Mouse (Mus musculus): ENCODE results near the gene Kat2a. TPM values are rescaled to one million over a fixed set of nuclear protein-coding genes. Genes with fewer than 3 reads are reported as not detected.

The Kat2a gene
- polyA plus RNA-seq, 2 experiments = 55.8 to 70.8 TPM

DNA sequence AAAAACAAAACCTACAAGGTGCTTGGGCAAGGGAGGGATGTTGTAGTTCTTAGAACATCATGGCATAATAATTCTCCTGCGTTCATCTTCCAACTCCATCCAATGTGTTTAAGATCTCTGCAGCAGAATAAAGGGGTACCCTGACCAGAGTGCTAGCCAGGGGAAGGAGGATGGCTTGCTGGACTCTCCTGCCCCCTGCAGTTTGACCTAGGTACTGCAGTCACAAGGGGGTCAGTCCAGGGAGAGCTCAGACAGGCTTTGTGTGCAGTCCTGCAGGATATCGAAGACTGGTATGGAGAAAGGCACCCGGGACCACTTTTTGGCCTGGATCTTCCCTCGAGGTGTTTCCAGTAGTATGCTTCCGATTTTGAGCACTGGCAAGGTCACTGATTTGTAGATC lies 17.3 kb downstream of the Kat2a start:
- Histone ChIP-seq H3K27ac (replicated peaks; ENCODE audit: low read depth, low read length) (no peak overlapping the region), H3K9ac (ENCODE audit: low read depth, low read length, severe bottlenecking) (no peak overlapping the region), H3K4me1 (ENCODE audit: control insufficient read depth, insufficient read depth, low read length) (peaks cover 4% of the 10 kb centered on the region; the same call in 1 of the 2 replicates), H3K4me2 (replicated peaks; ENCODE audit: low read depth, low read length, severe bottlenecking) (no peak overlapping the region), H3K27me3 (ENCODE audit: control insufficient read depth, insufficient read depth, low read length) (0 out of 2 replicates have a peak, but pooled peaks cover 8% of the 10 kb centered on the region), H3K4me3 (replicated peaks; ENCODE audit: low read length) (no peak overlapping the region), H3K9me3 (ENCODE audit: control insufficient read depth, low read length) (no peaks in the 10 kb centered on the region), H3K36me3 (ENCODE audit: control insufficient read depth, insufficient read depth, low read length) (no peaks in the 10 kb centered on the region)
- peak; percentile 36 for DNase-seq (ENCODE audit: low spot score)
- no peak for TF ChIP-seq POLR2A (IDR thresholded peaks at IDR 0.05; ENCODE audit: borderline replicate concordance, extremely low read depth, insufficient read depth, insufficient read length)
- WGBS = 41% methylated on average over 5 of the region's 5 CpGs
- ATAC-seq (ENCODE audit: low FRiP score, low read depth) = no peak; the same call in 1 of the 2 replicates

DNA sequence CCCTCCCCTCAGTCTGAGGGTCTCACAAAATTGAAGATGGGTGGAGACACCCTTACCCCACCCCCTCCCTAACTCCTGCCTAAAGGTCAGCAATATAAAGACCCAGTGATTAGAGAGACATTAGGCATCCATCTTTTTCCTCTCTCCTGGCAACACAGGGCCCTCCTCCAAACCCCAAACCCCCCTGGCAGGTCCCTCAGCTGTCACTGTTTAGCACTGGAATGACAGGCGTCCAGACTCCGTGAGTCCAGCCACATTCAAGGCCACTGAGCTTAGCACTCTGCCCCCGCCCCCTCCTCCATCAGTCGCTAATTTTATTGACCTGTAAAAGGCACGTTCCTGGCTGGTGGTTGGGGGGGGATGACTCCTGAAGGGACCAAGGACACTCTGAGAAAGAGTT lies 19.1 kb downstream of the Kat2a start:
- Histone ChIP-seq H3K4me1 (ENCODE audit: control insufficient read depth, insufficient read depth, low read length) (peaks cover 4% of the 10 kb centered on the region; the same call in 1 of the 2 replicates), H3K9ac (ENCODE audit: low read depth, low read length, severe bottlenecking) (no peak overlapping the region), H3K36me3 (ENCODE audit: control insufficient read depth, insufficient read depth, low read length) (no peaks in the 10 kb centered on the region), H3K9me3 (ENCODE audit: control insufficient read depth, low read length) (no peaks in the 10 kb centered on the region), H3K4me3 (replicated peaks; ENCODE audit: low read length) (no peak overlapping the region), H3K27me3 (ENCODE audit: control insufficient read depth, insufficient read depth, low read length) (0 out of 2 replicates have a peak, but pooled peaks cover 8% of the 10 kb centered on the region), H3K4me2 (replicated peaks; ENCODE audit: low read depth, low read length, severe bottlenecking) (no peak overlapping the region), H3K27ac (replicated peaks; ENCODE audit: low read depth, low read length) (no peak overlapping the region)
- DNase-seq (ENCODE audit: low spot score) = no peak
- TF ChIP-seq POLR2A (IDR thresholded peaks at IDR 0.05; ENCODE audit: borderline replicate concordance, extremely low read depth, insufficient read depth, insufficient read length) = no peak
- no peak; the same call in 1 of the 2 replicates for ATAC-seq (ENCODE audit: low FRiP score, low read depth)
- WGBS = 7% methylated on average over 5 of the region's 5 CpGs

DNA sequence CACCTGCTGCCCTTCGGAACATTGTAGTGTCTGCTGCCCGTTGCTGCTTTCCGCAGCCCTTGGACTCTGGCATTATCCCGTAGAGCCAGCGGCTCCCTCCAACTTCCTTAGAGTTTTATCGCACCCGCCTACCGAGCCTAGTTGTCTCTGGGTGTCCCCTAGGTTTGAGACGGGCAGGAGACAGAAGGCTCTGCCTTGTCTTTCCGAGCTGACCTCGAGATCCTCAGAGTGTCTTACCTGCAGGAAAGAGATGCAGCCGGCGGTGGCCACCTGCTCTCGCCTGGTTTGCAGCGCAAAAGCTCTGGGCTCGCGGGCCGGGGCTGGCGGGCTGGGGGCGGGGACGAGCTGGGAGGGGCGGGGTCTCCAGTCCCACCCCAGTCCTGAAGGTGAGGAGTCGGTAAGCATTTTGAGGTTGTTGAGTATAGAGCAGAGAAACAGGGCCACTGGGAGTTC lies 20.1 kb downstream of the Kat2a start, which contains the start of gene Zfp385c:
TSS of gene Zfp385c (minus strand) at position 292 of the 453 bp plus-strand sequence.
- H3K4me1 ChIP-seq (ENCODE audit: control insufficient read depth, insufficient read depth, low read length) = peaks cover 4% of the 10 kb centered on the region; the same call in 1 of the 2 replicates
- 0 out of 2 replicates have a peak within 1 kb of the TSS, but pooled peaks have one; percentile 28 for H3K9ac ChIP-seq (ENCODE audit: low read depth, low read length, severe bottlenecking)
- no peaks in the 10 kb centered on the region for H3K36me3 ChIP-seq (ENCODE audit: control insufficient read depth, insufficient read depth, low read length)
- 0 out of 2 replicates have a peak, but pooled peaks cover 8% of the 10 kb centered on the region for H3K27me3 ChIP-seq (ENCODE audit: control insufficient read depth, insufficient read depth, low read length)
- DNase-seq (ENCODE audit: low spot score) = no peak
- no peak within 1 kb of the TSS for H3K27ac ChIP-seq (replicated peaks; ENCODE audit: low read depth, low read length)
- TF ChIP-seq POLR2A (IDR thresholded peaks at IDR 0.05; ENCODE audit: borderline replicate concordance, extremely low read depth, insufficient read depth, insufficient read length) = no peak
- H3K4me2 ChIP-seq (replicated peaks; ENCODE audit: low read depth, low read length, severe bottlenecking) = peak within 1 kb of the TSS; percentile 52
- no peaks in the 10 kb centered on the region for H3K9me3 ChIP-seq (ENCODE audit: control insufficient read depth, low read length)
- 3% methylated on average over 22 of the region's 23 CpGs for WGBS
- no peak for ATAC-seq (ENCODE audit: low FRiP score, low read depth)
- H3K4me3 ChIP-seq (replicated peaks; ENCODE audit: low read length) = peak within 1 kb of the TSS; percentile 33

DNA sequence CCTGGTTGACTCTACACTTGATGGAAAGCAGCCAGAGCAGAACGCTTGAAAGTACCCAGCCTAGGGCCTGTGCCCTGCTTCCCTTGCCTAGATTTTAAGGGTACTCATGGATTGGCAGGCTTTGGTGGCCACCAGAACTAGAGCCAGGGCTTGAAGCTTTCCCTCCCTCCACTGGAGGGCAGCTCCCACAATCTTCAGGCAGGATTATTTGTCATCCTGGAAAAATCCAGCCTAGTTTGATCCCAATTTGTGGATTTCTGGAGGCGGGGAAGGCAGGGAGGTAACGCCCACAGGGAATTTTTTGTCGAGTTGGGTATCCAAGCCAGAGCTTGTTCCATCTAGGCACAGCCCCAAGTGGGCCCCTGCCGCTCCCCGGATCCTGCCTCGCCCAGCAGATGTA lies 21.9 kb downstream of the Kat2a start:
- Histone ChIP-seq H3K4me2 (replicated peaks; ENCODE audit: low read depth, low read length, severe bottlenecking) (no peak overlapping the region), H3K36me3 (ENCODE audit: control insufficient read depth, insufficient read depth, low read length) (no peaks in the 10 kb centered on the region), H3K27ac (replicated peaks; ENCODE audit: low read depth, low read length) (no peak overlapping the region), H3K4me1 (ENCODE audit: control insufficient read depth, insufficient read depth, low read length) (peaks cover 4% of the 10 kb centered on the region; the same call in 1 of the 2 replicates), H3K4me3 (replicated peaks; ENCODE audit: low read length) (no peak overlapping the region), H3K9ac (ENCODE audit: low read depth, low read length, severe bottlenecking) (no peak overlapping the region), H3K9me3 (ENCODE audit: control insufficient read depth, low read length) (no peaks in the 10 kb centered on the region), H3K27me3 (ENCODE audit: control insufficient read depth, insufficient read depth, low read length) (0 out of 2 replicates have a peak, but pooled peaks cover 8% of the 10 kb centered on the region)
- no peak for TF ChIP-seq POLR2A (IDR thresholded peaks at IDR 0.05; ENCODE audit: borderline replicate concordance, extremely low read depth, insufficient read depth, insufficient read length)
- DNase-seq (ENCODE audit: low spot score) = no peak
- no peak for ATAC-seq (ENCODE audit: low FRiP score, low read depth)
- WGBS = 55% methylated on average over 7 of the region's 7 CpGs

DNA sequence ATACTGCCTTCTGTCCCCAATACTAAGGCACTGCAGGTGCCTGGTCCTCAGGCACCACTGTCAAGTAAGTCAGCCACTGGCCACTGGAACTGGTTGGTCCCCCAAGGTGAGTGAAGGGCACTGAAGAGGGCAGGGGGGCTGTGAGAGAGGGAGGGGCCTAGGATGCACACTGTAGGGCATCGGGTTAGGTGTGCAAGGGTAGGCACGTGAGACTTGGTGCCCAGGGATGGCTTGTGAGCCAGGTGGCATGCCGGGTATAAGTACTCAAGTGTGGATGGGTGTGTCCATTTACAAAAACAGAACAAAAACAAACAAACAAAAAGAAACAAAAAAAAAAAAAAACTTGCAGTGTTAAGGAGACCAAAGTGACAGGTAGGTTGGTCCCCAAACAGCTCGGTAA lies 23.8 kb downstream of the Kat2a start:
- 73% methylated on average over 4 of the region's 4 CpGs for WGBS
- H3K27me3 ChIP-seq (ENCODE audit: control insufficient read depth, insufficient read depth, low read length) = 0 out of 2 replicates have a peak, but pooled peaks cover 8% of the 10 kb centered on the region

More for the DNA sequence above, 23.8 kb downstream of the Kat2a start:
- Histone ChIP-seq H3K4me3 (replicated peaks; ENCODE audit: low read length) (no peak overlapping the region), H3K9ac (ENCODE audit: low read depth, low read length, severe bottlenecking) (no peak overlapping the region), H3K36me3 (ENCODE audit: control insufficient read depth, insufficient read depth, low read length) (no peaks in the 10 kb centered on the region), H3K27ac (replicated peaks; ENCODE audit: low read depth, low read length) (no peak overlapping the region), H3K9me3 (ENCODE audit: control insufficient read depth, low read length) (no peaks in the 10 kb centered on the region), H3K4me2 (replicated peaks; ENCODE audit: low read depth, low read length, severe bottlenecking) (no peak overlapping the region), H3K4me1 (ENCODE audit: control insufficient read depth, insufficient read depth, low read length) (peaks cover 4% of the 10 kb centered on the region; the same call in 1 of the 2 replicates)
- ATAC-seq (ENCODE audit: low FRiP score, low read depth) = no peak
- no peak for TF ChIP-seq POLR2A (IDR thresholded peaks at IDR 0.05; ENCODE audit: borderline replicate concordance, extremely low read depth, insufficient read depth, insufficient read length)
- DNase-seq (ENCODE audit: low spot score) = no peak

All from limb, embryonic 14.5 days (tissue).